Mouse (Mus musculus): ENCODE data around the gene Clec4a3. TPM values are rescaled to one million over a fixed set of nuclear protein-coding genes. Genes with fewer than 3 reads are reported as not detected.

The Clec4a3 gene
- total RNA-seq (2023), result 10 to 100 TPM; 48.5 to 75.5 TPM

GRCm38 (mm10) chr6:122952401-122952800 is at the start of gene Clec4a3:
Gene Clec4a3, plus strand, starts transcription at chr6:122952515.

GRCm38 (mm10) chr6:122921451-122921850 is 30.9 kb upstream of the Clec4a3 start, which contains the start of gene Clec4a1:
Gene Clec4a1, plus strand, starts transcription at chr6:122921848.

GRCm38 (mm10) chr6:122989876-122990437 is 37.6 kb downstream of the Clec4a3 start, which contains the start of gene Clec4a4:
Gene Clec4a4, plus strand, starts transcription at chr6:122990367.

Other genes with a start within 250 kb of the Clec4a3 start
- gene Nanog, start 245.0 kb upstream of the Clec4a3 start, total RNA-seq (2023), result not detected
- 100 to 1,000 TPM; 488 to 517 TPM for gene Slc2a3, start 150.9 kb upstream of the Clec4a3 start, total RNA-seq (2023)
- 10 to 100 TPM; 28.5 to 32.6 TPM for gene Foxj2, start 132.6 kb upstream of the Clec4a3 start, total RNA-seq (2023)
- gene C3ar1, start 96.4 kb upstream of the Clec4a3 start, total RNA-seq (2023), result under 1 TPM; 0.64 to 0.67 TPM
- 10 to 100 TPM; 53.5 to 68.4 TPM for gene Necap1, start 78.0 kb upstream of the Clec4a3 start, total RNA-seq (2023)
- 10 to 100 TPM; 44.7 to 63.5 TPM for gene Clec4a1, start 30.7 kb upstream of the Clec4a3 start, total RNA-seq (2023)
- 1 to 10 TPM; 1.1 to 1.3 TPM for gene Clec4a4, start 37.9 kb downstream of the Clec4a3 start, total RNA-seq (2023)
- gene Clec4b1, start 97.4 kb downstream of the Clec4a3 start, total RNA-seq (2023), result 1 to 10 TPM; 3.0 to 7.4 TPM
- 100 to 1,000 TPM; 214 to 245 TPM for gene Clec4a2, start 153.9 kb downstream of the Clec4a3 start, total RNA-seq (2023)
- 10 to 100 TPM in 1 of 2 experiments, 1 to 10 TPM in 1; 9.6 to 11.9 TPM for gene Clec4b2, start 220.4 kb downstream of the Clec4a3 start, total RNA-seq (2023)

Measured in neutrophil, adult 59 days (primary cell).